Mouse (Mus musculus) common myeloid progenitor, adult 5-6 weeks (primary cell): ENCODE measurements at regions not wholly inside any gene's neighbourhood (a gene's known extent, or its start where the extent isn't known, plus 50 kb on each side); places are given as distances from the start of the nearest gene placed in this dataset.
"Not testable (repeated sequence)": the region's sequence is repeated elsewhere in the genome, so short reads cannot be mapped to it uniquely, and the experiment has no call there.

ENCODE experiments used
- ATAC-seq: replicated peaks from 2 replicates; pipeline ENCODE4 v1.8.0; 2016; ENCODE audit warnings: low read depth, mild to moderate bottlenecking, moderate TSS enrichment, inconsistent platforms; ENCODE audit not compliant: poor library complexity, severe bottlenecking

- no peak for ATAC-seq
These were observed 3447.1 kb downstream of the 9330182O14Rik start for GRCm38 (mm10) chr15:43581246-43581645.

GRCm38 (mm10) chr15:43585751-43586150 lies 3451.6 kb downstream of the 9330182O14Rik start:
- no peak for ATAC-seq

GRCm38 (mm10) chr15:43588021-43588420 lies 3453.9 kb downstream of the 9330182O14Rik start:
- no peak for ATAC-seq

GRCm38 (mm10) chr15:43607700-43608099 lies 3473.5 kb downstream of the 9330182O14Rik start:
- no peak for ATAC-seq

- no peak for ATAC-seq
These were observed 3475.7 kb downstream of the 9330182O14Rik start for GRCm38 (mm10) chr15:43609901-43610300.

- peak; percentile 96 for ATAC-seq
These were observed 3480.0 kb downstream of the 9330182O14Rik start for GRCm38 (mm10) chr15:43614004-43614661.

- ATAC-seq = no peak
These were observed 3481.6 kb downstream of the 9330182O14Rik start for GRCm38 (mm10) chr15:43615727-43616126.

- no peak for ATAC-seq
These were observed 3490.3 kb downstream of the 9330182O14Rik start for GRCm38 (mm10) chr15:43624431-43624965.

- ATAC-seq = no peak
These were observed 3490.9 kb downstream of the 9330182O14Rik start for GRCm38 (mm10) chr15:43625021-43625510.

GRCm38 (mm10) chr15:43650818-43651500 lies 3516.8 kb downstream of the 9330182O14Rik start:
- ATAC-seq = no peak

- no peak for ATAC-seq
These were observed 3529.5 kb downstream of the 9330182O14Rik start for GRCm38 (mm10) chr15:43663648-43664047.

GRCm38 (mm10) chr15:43678844-43679243 lies 3544.7 kb downstream of the 9330182O14Rik start:
- no peak for ATAC-seq

- ATAC-seq = no peak
These were observed 3548.0 kb downstream of the 9330182O14Rik start for GRCm38 (mm10) chr15:43682176-43682575.

GRCm38 (mm10) chr15:43691998-43692397 lies 3557.8 kb downstream of the 9330182O14Rik start:
- ATAC-seq = not testable (repeated sequence)

GRCm38 (mm10) chr15:43695451-43695850 lies 3561.3 kb downstream of the 9330182O14Rik start:
- ATAC-seq = no peak

- ATAC-seq = no peak
These were observed 3582.9 kb downstream of the 9330182O14Rik start for GRCm38 (mm10) chr15:43717035-43717434.

- no peak for ATAC-seq
These were observed 3583.4 kb downstream of the 9330182O14Rik start for GRCm38 (mm10) chr15:43717559-43717958.

- no peak for ATAC-seq
These were observed 3586.8 kb downstream of the 9330182O14Rik start for GRCm38 (mm10) chr15:43720916-43721315.

- ATAC-seq = no peak
These were observed 3601.5 kb downstream of the 9330182O14Rik start for GRCm38 (mm10) chr15:43735697-43736096.

GRCm38 (mm10) chr15:43758256-43758655 lies 3624.1 kb downstream of the 9330182O14Rik start:
- ATAC-seq = peak; percentile 78

GRCm38 (mm10) chr15:43764606-43765005 lies 3630.4 kb downstream of the 9330182O14Rik start:
- ATAC-seq = no peak
